Mouse (Mus musculus): ENCODE measurements around the gene Gm11639. TPM values are rescaled to one million over a fixed set of nuclear protein-coding genes. Genes with fewer than 3 reads are reported as not detected.

The Gm11639 gene
- total and polyA plus RNA-seq, 3 experiments, result 0.21 to 0.67 (median 0.32) TPM

DNA sequence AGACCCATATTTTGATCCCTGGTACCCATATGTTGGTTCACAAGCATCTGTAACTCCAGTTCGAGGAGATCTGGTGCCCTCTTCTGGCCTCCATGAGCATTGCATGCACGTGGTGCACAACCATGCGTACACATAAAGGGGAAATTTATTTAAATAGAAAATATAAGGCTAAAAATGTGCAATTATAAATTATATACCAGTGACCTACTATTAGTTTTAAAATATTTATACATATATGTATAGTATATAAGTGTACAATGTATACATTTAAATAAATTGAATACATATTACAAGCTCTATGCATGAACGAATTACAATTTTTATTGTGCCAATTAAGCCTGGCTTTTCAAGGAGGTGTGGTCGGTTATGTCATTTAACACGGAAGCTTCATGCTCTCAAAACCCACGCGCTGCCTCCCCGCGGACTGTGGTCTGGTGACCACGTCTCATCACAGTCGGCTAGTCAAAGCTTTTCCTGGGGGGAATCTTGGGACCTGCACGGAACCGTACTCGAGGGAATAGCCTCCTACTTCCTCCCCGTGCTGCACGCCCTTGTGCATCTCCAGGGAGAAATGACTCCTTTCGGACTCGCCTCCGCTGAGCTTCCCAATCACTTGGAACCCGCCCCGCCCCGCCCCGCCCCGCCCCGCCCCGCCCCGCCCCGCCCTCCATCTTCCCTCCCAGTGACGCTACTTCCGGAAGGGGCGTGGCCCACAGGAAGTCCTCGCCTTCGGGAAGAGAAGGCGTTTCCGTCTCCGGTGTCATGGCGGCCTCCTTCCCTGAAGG is 440.4 kb downstream of the Gm11639 start, which contains the start of gene Mettl2:
Gene Mettl2 (plus strand): TSS at position 691 of the 785 bp plus-strand sequence.
- no peaks in the 10 kb centered on the region for H3K27me3 ChIP-seq (replicated peaks)
- DNase-seq (ENCODE audit: extremely low read depth), result peak; percentile 90
- H3K27ac ChIP-seq (ENCODE audit: insufficient read depth, low read depth), result 0 out of 2 replicates have a peak within 1 kb of the TSS, but pooled peaks have one; percentile 3
- in situ Hi-C loops (cut with MboI; ENCODE audit: low pct_ligation_motif_present, low pct_unique_long_range_greater_than_20kb, low sequenced_read_pairs), result loop anchor here (10.0 kb wide), 3 partner anchors 101 to 541 kb away; no protein-coding TSS in a partner anchor
- H3K9ac ChIP-seq (ENCODE audit: insufficient read depth, low read depth), result peak within 1 kb of the TSS; percentile 77
- dilution Hi-C loops (cut with MboI; ENCODE audit: extremely low pct_ligation_motif_present, extremely low pct_unique_long_range_greater_than_20kb, low sequenced_read_pairs), result no loop called here
- H3K79me2 ChIP-seq (replicated peaks; ENCODE audit: control insufficient read depth, extremely low read depth, insufficient read depth, poor library complexity, severe bottlenecking), result peaks cover 33% of the 10 kb centered on the region
- peaks cover 21 to 30% of the 10 kb centered on the region in 2 experiments for H3K36me3 ChIP-seq (replicated peaks in 1 of 2; ENCODE audit: control insufficient read depth in 1 of 2, insufficient read depth in 1 of 2, low read length in 1 of 2)
- no peaks in the 10 kb centered on the region for H3K9me3 ChIP-seq (replicated peaks; ENCODE audit: low read length)
- H3K4me2 ChIP-seq (ENCODE audit: insufficient read depth, low read depth, poor library complexity, severe bottlenecking), result peak within 1 kb of the TSS; percentile 87
- peaks cover 5 to 33% of the 10 kb centered on the region in 2 experiments for H3K4me1 ChIP-seq (ENCODE audit: control insufficient read depth in 1 of 2, insufficient read depth in 2 of 2)
- peak within 1 kb of the TSS; percentile 95 to 100 (median 97) for H3K4me3 ChIP-seq (replicated peaks in 1 of 3; ENCODE audit: low read depth in 2 of 3, low read length in 2 of 3, poor library complexity in 1 of 3)
- TF ChIP-seq BHLHE40 (IDR thresholded peaks at IDR 0.05; ENCODE audit: low read depth, low read length), result peak; percentile 69
- TF ChIP-seq NELFE (IDR thresholded peaks at IDR 0.05; ENCODE audit: low read depth, low read length), result peak; percentile 79; the same call in 1 of the 2 replicates
- peak; percentile 51; the same call in 1 of the 2 replicates for TF ChIP-seq POLR2AphosphoS2 (IDR thresholded peaks at IDR 0.05; ENCODE audit: low read depth, low read length)
- TF ChIP-seq UBTF (IDR thresholded peaks at IDR 0.05; ENCODE audit: low read depth, low read length), result no peak
- TF ChIP-seq HCFC1 (IDR thresholded peaks at IDR 0.05; ENCODE audit: low read depth, low read length), result peak; percentile 89
- peak; percentile 18; the same call in 1 of the 2 replicates for TF ChIP-seq MAZ (IDR thresholded peaks at IDR 0.05; ENCODE audit: low read depth, low read length)
- TF ChIP-seq MYC (IDR thresholded peaks at IDR 0.05; ENCODE audit: low read depth, low read length), result peak; percentile 99
- peak; percentile 95 for TF ChIP-seq MAX (IDR thresholded peaks at IDR 0.05; ENCODE audit: low read length)
- no peak for TF ChIP-seq ZKSCAN1 (IDR thresholded peaks at IDR 0.05; ENCODE audit: borderline replicate concordance, low read depth, low read length)
- TF ChIP-seq MEF2A (IDR thresholded peaks at IDR 0.05; ENCODE audit: borderline replicate concordance, low read depth, low read length), result no peak
- TF ChIP-seq EP300 (IDR thresholded peaks at IDR 0.05; ENCODE audit: low read length), result no peak
- peak; percentile 73; the same call in 1 of the 2 replicates for TF ChIP-seq RCOR1 (conservative IDR thresholded peaks at IDR 0.05; ENCODE audit: low read depth, low read length)
- 0 out of 2 replicates have a peak, but pooled peaks have one; percentile 7 for TF ChIP-seq JUN (IDR thresholded peaks at IDR 0.05; ENCODE audit: insufficient read depth, low read depth, low read length)
- peak; percentile 84 for TF ChIP-seq TCF12 (IDR thresholded peaks at IDR 0.05; ENCODE audit: low read depth, low read length)
- TF ChIP-seq SMC3 (IDR thresholded peaks at IDR 0.05; ENCODE audit: low read depth, low read length), result peak; percentile 75
- TF ChIP-seq MAFK (IDR thresholded peaks at IDR 0.05; ENCODE audit: insufficient replicate concordance, low read length), result no peak
- TF ChIP-seq E2F4 (IDR thresholded peaks at IDR 0.05; ENCODE audit: insufficient replicate concordance, low read depth, low read length), result no peak
- TF ChIP-seq USF2 (conservative IDR thresholded peaks at IDR 0.05; ENCODE audit: low read depth, low read length), result no peak
- peak; percentile 94 for TF ChIP-seq MXI1 (IDR thresholded peaks at IDR 0.05; ENCODE audit: low read depth, low read length)
- TF ChIP-seq ELF1 (IDR thresholded peaks at IDR 0.05; ENCODE audit: low read depth, low read length), result peak; percentile 85
- TF ChIP-seq CTCF (conservative IDR thresholded peaks at IDR 0.05 in 1 of 2, IDR thresholded peaks at IDR 0.05 in 1 of 2; ENCODE audit: low read depth in 2 of 2, low read length in 2 of 2), result peak; percentile 88 to 95
- TF ChIP-seq ETS1 (conservative IDR thresholded peaks at IDR 0.05; ENCODE audit: low read depth, low read length), result 0 out of 2 replicates have a peak, but pooled peaks have one; percentile 7
- no peak for TF ChIP-seq CHD1 (IDR thresholded peaks at IDR 0.05; ENCODE audit: low read depth, low read length)
- TF ChIP-seq POLR2A (IDR thresholded peaks at IDR 0.05; ENCODE audit: low read depth, low read length), result peak; percentile 92
- TF ChIP-seq KAT2A (IDR thresholded peaks at IDR 0.05; ENCODE audit: insufficient replicate concordance, low read length), result peak; percentile 84; the same call in 1 of the 2 replicates
- 0 out of 2 replicates have a peak, but pooled peaks have one; percentile 58 for TF ChIP-seq ZMIZ1 (IDR thresholded peaks at IDR 0.05; ENCODE audit: low read depth, low read length)
- peak; percentile 86 for TF ChIP-seq RAD21 (IDR thresholded peaks at IDR 0.05; ENCODE audit: low read depth, low read length)
- TF ChIP-seq TBP (conservative IDR thresholded peaks at IDR 0.05; ENCODE audit: low read depth, low read length), result no peak
- TF ChIP-seq USF1 (IDR thresholded peaks at IDR 0.05; ENCODE audit: low read depth, low read length), result no peak; the same call in 1 of the 2 replicates
- no peak for TF ChIP-seq CHD2 (IDR thresholded peaks at IDR 0.05; ENCODE audit: low read length)
- no peak for TF ChIP-seq ZNF384 (IDR thresholded peaks at IDR 0.05; ENCODE audit: low read depth, low read length)
- TF ChIP-seq GABPA (IDR thresholded peaks at IDR 0.05; ENCODE audit: insufficient replicate concordance, low read depth, low read length), result peak; percentile 14; the same call in 1 of the 2 replicates
- TF ChIP-seq PAX5 (IDR thresholded peaks at IDR 0.05; ENCODE audit: low read length), result no peak
- 0 out of 2 replicates have a peak, but pooled peaks have one; percentile 25 for TF ChIP-seq IRF4 (IDR thresholded peaks at IDR 0.05; ENCODE audit: low read depth, low read length)
- TF ChIP-seq SIN3A (IDR thresholded peaks at IDR 0.05; ENCODE audit: low read length), result peak; percentile 88
- TF ChIP-seq ZC3H11A (IDR thresholded peaks at IDR 0.05; ENCODE audit: low read depth, low read length), result peak; percentile 62
- peak; percentile 58 for TF ChIP-seq NRF1 (IDR thresholded peaks at IDR 0.05; ENCODE audit: low read depth, low read length)

Data from CH12.LX (cell line).